Mouse (Mus musculus) T-helper 2 cell (primary cell): Measurements from ENCODE around the gene Rpl9-ps1.

Experiments used
- in situ Hi-C: fragments of 300-600 bp; cut with MboI, MseI; formaldehyde crosslinking; loops from one replicate; pipeline ENCODE4 v1.15.1; 2025; ENCODE audit warnings: high pct_unique_total_duplicates

Rpl9-ps1 gene

DNA sequence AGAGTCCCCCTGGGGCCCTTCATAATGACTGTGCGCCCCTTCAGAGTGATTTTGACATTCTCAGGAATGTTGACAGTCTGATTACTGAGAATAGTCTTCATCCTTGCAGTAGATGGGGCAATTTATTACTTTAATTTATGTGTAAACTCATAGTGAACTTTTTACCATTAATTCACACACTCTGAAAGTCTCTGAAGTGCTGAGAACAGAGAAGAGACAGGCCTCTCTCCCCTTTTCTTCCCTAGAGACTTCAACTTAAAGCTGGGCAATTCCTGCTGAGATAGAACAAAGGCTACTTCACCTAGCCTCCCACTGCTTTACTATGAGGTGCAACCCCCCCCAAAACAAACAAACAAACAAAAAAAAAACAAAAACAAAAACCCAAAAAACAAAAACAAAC is at the start of gene Rpl9-ps1:
Gene Rpl9-ps1, minus strand, starts transcription at position 101 of the 400 bp plus-strand sequence.
- in situ Hi-C loops = no loop called here

DNA sequence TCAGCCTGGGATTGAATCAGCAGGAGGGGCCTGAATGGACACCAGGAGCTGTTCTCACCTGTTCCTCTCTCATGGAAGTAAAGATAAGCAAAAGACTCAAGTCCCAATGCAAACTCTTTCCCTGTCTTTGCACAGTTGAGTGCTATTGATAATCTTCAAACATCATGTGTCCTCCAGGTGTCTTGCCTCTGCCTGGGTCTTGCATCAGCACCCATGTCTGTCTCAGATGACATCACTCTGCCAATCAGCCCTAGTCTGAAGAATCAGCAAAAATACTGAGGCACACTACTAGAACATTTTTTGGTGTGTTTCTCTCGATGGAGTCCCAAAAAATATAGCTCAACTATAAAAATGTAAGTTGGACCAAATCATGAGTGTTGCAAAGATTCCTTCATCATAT is 46.6 kb upstream of the Rpl9-ps1 start:
- in situ Hi-C loops = no loop called here

DNA sequence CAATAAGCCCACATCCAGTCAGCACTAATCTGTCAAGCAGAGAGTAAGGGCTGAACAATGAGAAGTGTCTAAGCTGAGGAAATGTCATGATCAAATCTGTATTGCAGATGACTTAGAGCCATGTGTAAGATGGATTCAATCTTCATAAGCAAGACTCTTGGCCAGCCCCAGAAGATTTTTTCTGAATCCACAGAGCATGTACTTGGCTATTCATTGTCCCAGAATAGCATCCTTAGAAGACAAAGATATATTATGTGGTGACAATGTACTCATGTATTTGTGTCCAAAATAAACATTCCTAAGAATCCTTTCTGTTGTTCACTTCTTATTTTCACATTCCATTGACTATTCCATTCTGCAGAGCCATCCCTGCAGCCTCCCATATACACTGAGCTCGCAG is 44.5 kb upstream of the Rpl9-ps1 start:
- in situ Hi-C loops = no loop called here

DNA sequence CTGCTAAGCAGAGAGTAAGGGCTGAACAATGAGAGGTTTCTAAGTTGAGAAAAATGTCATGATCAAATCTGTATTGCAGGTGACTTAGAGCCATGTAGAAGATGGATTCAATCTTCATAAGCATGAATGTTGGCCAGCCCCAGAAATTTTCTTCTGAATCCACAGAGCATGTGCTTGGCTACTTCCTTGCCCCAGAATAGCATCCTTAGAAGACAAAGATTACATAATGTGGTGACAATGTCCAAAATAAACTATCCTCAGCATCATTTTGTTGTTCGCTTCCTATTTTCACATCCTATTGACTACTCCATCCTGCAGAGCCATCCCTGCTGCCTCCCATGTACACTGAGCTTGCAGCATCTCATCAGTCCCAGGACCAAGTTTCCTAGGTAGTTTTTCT is 30.2 kb upstream of the Rpl9-ps1 start:
- in situ Hi-C loops = no loop called here

DNA sequence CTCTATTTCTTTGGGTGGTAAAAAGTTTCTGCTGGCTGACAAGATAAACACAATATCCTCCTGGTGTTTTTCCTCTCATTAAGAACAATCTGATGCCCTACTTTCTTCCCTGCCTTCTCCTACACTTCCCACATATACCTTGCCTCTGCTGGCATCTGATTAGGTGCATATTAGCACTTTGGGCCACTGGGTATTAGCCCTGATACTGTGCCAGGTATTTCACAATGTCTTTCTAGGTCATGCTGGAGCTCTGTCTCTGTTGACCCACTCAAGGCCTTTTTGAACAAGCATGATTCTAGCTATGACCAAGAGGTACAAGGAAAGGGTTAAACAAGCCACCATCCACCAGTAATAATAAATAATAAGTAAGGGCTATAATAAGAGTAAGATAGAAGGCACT is 26.3 kb upstream of the Rpl9-ps1 start:
- in situ Hi-C loops = no loop called here

DNA sequence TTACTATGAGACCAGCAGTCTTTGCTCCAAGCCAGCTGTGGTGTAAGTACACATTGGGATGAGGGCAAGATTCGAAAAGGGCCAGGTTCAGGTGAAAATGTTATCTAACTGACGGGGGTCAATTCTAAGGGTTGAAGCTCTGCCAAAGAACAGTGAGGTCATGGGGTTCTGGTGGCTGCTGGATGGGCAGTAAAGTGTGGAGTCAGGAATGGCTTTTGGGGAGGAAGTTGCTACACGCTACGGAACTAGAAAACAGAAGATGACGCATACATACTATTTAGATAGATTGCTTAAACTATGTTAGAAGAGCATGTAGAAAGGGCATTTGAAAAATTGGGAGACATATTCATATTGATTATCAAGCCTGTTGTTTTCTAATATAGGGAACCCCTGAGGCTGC is 18.1 kb upstream of the Rpl9-ps1 start:
- in situ Hi-C loops = no loop called here

DNA sequence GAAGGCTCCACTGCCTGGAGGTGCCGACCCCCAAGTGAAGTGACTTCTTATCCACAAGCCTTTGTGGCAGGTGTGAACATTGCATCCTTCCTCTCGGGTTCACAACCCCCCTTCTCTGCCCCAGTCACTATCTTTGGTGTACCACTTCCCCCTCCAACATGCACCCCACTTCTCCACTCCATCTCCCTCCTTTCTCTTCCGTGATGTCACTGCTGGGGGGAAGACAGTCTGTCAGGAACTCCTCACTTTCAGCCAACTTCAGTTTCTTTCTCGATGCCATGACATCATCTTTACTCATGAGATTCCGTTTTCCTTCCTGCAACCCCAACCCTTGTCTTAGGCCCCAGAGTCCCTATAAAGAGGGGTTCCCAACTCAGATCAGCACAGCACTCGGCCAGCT is 16.8 kb upstream of the Rpl9-ps1 start, which contains the start of gene Ccl4:
Gene Ccl4, plus strand, starts transcription at position 381 of the 400 bp plus-strand sequence.
- in situ Hi-C loops = no loop called here

DNA sequence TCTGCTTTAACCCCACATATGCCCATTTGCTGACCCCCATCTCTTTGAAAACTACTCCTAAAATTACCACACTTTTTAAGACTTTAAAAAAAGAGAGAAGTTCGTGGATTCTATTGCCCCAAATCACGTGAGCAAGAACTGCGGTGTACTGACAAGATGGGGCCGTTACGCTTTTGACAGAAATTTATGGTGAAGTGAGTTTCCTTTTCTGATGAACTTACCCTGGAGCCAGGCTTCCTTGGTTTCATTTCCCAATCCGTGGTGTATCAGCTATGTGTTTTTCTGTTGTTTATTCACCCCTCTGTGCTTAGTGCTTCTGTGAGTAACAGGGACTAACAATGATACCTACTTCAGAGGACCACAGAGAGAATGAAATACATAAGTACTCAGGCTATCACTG is 13.4 kb upstream of the Rpl9-ps1 start:
- in situ Hi-C loops = no loop called here

DNA sequence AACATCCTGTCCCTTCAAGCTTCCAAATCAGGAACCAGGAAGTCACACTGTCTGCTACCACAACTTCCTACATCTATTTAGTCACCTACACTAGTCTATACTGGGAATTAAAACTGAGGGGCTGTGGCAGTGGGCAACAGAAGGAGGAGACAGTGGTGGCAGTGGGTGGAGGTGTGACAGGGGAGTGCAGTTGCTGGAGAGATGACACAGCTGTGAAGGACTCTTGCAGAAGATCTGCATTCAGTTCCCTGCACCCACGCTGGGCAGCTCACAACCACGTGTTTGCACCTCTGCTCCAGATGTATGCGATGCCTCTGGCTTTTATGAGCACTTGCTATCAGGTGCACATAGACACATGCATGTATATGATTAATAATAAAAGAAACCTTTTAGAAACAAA is 12.1 kb upstream of the Rpl9-ps1 start:
- in situ Hi-C loops = no loop called here

DNA sequence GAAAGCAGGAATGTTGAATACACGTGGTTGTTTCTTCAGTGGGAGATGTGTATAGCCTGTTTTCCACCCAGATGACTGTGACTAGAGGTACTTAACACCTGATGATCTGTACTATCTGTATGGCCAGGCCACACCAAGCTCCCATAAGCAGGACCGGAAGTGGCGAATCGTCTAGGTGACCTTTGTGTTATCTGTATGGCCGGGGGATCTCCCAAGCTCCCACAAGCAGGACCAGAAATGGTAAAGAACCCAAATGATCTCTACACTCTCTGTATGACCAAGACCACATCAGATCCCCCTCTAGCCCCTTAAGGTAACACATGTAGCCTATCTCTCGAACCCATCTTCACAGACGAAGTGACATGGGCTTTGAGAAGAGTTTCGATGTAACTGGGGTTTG is 9.2 kb upstream of the Rpl9-ps1 start:
- in situ Hi-C loops = no loop called here

DNA sequence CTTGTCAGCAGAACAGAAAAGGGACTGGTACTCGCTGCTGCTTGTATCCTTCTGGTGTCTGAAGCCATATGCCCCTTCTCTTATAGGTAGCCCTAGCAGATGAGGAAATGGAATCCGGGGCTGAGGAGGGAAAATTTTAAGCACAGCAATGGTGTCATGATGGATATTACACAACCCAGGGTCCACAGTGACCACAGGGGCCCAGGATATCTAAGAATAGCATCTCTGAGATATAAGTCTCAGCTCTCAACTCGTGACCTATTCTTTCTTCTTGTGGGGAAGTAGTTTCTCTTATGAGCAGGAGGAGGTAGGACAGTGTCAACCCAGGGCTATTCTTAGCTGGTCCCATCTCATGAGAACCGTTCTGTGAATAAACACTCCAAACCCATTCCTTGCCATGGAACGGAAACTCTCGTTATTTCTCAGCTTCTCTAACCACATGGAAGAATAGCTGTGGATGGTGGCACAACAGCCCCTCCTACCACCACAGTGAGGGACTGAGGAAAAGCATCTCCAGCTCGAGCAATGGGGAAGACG is 4.0 kb upstream of the Rpl9-ps1 start, which contains the start of gene Ccl3:
Gene Ccl3, minus strand, starts transcription at position 51 of the 537 bp plus-strand sequence.
- in situ Hi-C loops = no loop called here

DNA sequence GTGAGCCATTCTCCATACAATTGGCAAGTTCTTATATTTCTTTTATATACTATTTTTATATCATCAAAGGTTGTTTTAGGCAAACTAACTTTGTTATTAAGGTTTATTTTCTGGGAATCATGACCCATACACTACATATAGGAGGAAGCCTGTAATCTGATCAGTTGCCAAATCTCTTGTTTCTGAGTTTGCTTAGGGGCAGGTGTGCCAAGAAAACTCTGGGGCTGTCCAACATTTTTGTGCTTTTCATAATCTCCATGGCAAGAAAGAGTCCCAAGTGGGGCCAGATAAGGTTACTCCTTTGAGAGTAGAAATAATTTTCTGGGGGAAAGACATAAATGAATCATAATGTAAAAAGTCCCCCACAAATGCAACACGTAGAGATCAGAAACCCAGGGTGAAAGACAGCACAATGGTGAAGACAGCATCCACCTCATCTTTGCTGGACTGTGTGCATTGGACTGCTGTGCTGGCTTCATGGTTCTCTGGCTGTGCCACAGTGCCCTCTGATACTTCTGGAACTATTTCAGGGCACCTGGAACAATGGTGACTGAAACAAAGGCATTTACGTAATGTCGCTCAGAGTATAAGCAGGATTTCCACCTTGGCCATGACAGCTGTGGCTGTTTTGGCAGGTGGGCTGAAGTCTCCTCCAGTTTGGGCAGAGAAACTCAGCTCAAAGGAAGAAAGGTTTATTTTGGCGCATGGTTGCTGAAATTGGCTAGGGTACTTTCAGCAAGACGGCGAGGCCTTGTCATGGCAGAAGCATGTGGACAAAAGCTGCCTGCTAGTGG is 1.1 kb upstream of the Rpl9-ps1 start:
- in situ Hi-C loops = no loop called here

DNA sequence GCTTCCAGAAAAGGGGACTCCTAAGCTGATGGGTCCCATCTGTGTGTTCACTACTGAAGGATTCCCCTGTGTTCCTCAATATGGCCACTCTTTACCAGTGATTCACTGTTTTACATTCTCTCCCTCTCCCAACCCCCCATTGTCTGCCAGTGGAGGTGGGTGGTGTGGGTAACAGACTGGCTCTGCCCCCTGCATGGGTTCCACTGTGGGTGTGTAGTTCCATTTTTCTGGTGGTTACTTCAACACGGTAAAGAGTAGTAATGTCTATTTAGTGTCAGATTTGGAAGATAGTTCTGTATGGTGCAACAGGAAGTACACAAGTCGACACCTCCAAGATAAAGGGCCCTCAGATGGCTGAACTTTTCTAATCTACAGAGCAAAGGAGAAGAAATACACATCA is 4.2 kb downstream of the Rpl9-ps1 start:
- in situ Hi-C loops = no loop called here

DNA sequence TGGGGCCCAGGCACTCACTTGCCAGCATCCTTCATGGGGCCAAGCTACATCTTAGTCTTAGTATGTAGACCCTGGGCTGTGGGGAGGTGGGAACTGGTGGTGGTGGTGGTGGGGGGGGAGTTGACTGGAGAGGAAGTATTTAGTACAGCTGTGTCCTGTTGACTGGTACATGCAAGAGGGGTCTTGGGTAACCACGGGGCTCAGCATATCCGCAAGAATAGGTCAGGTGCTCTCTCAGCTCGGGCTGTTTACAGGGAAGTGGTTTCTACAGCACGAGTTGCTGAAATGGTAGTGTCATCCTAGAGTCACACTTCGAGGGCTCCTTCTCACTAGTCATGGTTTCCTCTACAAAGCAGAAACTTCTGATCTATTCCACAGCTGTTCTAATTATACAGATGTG is 5.3 kb downstream of the Rpl9-ps1 start:
- in situ Hi-C loops = no loop called here

DNA sequence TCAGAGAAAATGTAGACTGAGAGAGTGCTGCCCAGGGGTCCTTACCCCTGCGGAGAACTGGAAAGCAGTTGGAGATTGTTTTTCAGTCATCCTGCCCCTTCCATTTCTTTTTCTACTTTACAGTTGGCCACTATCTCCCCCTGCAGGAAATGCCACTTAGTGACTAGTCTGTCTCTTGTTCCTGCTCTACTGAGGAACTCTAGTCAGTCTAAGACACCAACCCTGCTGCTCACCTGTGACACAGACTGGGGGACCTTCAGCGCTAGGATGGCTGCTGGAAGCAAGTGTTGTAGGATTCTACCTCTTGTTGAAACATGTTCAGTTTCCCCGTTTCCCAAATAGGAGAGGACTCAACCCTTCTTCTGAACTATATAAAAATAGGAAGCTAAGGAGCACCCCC is 5.9 kb downstream of the Rpl9-ps1 start:
- in situ Hi-C loops = no loop called here

DNA sequence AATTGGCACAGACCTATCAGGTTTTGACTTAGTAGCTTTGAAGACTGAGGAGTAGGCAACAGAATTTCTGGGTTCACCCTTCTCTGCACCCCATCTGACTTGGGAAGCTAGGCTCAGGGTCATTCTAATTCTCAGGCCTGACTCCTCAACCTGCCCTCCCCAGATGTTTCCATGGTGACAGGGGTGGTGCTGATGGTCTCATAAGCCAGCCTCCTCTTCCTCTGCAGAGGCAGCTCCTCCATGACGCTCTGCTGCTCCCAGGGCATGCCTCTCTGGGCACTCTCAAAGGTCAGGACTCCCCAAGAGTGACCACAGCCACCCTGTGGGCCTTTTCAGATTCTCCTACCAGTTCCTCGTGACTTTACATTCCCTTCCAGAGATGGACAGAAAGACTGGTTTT is 6.5 kb downstream of the Rpl9-ps1 start:
- in situ Hi-C loops = no loop called here

DNA sequence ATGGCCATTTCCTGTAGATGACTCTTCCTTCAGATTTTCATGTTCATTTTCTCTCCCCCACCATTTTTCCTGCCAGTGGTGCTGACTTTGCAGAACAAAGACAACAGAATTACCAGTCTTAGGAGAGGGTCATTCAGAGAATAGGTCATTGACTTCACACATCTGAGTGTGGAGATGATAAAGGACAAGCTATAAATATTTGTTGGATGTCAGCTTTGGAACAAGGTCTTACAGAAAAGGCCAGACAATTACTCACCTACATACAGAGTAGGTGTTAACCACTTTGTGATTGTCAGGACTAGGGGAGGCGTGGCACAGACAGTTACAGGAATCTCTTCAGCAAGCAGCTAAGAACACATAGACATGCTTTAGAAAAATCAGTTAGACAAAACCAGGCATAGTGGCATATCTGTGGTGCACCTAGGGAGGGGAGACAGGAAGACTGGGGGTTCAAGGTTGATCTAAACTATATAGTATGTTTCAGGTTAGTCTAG is 8.6 kb downstream of the Rpl9-ps1 start:
- in situ Hi-C loops = no loop called here

DNA sequence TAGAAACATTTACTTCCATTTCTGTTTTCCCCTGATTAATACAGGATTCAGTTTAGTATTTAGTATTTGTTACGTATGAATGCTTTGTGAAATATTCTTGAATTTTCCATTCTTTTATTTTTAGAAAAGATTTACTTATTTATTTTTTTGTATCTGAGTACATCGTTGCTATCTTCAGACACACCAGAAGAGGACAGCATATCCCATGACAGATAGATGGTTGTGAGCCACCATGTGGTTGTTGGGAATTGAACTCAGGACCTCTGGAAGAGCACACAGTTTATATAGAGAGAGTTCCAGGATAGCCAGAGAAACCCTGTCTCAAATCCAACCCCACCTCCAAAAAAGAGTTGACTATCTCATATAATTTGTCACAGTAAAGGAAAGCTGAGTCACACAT is 10.5 kb downstream of the Rpl9-ps1 start:
- in situ Hi-C loops = no loop called here

DNA sequence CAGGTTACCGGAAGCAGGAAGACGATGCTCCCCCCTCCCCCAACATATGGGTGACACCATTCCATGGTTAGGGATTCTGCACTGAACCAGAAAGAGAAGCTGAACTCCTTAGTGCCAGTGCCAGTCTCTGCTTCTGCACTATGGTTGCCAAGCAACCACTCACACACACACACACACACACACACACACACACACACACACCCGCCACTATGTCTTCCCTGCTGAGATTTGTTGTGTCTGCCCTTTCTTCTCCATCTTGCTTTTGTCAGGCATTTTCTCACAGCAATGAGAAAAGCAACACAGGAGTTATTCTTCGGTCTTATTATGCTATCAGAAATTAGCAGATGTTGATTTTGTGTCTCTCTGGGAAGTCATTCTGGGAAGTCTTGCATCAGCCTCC is 11.0 kb downstream of the Rpl9-ps1 start:
- in situ Hi-C loops = no loop called here

DNA sequence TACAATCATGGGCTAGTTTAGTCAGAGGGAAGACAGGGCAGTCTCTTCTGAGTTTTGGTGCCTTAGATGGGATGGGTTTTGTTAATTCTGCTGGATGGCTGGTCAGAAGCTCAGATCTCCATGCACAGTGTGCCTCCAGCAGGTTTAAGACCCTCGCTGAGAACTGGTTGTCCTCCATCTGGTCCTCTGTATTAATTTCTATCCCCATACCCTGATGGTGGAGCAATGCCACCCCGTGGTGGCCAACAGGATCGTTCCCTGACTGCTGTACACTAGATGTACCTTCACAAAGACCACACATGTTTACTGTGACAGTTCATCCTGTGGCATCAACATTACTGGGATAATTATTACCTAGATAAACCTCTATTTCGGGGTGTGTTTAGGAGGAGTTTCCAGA is 12.7 kb downstream of the Rpl9-ps1 start:
- in situ Hi-C loops = no loop called here

DNA sequence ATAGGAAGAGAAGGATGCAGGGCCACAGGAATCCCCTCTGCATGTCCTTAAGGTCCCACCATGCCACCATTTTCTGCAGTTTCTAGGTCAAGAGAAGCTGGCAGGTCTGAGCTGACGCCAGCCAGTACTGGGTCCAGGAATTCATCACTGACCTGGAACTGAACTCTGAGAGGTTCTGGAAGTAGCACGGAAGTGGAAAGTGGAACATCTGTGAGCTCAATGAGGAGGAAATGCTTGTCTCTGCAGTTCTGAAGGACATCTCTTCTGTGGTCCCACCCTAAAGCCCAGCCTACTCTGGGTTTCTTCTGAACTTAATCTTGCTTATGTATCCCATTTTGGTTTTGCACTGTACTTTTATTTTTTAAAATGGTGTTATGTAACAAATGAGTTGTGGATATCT is 14.4 kb downstream of the Rpl9-ps1 start:
- in situ Hi-C loops = no loop called here

DNA sequence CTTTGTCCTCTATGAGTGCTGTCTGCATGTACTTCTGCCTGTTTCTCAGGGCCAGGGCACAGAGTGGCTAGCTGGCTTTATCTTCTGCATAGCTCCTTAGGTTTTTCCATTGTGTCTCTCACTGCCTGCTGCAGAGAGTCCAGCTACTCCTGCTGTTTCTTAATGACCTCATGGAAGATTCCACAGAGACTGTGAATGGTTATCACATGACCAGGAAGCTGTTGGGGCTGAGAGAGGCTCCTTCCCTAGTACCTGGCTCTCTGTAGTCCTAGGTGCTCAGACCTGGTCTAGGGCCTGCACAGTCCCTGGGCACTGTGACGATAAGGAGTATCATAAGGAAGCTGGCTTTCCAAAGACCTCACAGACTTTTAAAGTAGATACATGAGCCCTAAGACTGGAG is 14.8 kb downstream of the Rpl9-ps1 start:
- in situ Hi-C loops = no loop called here

DNA sequence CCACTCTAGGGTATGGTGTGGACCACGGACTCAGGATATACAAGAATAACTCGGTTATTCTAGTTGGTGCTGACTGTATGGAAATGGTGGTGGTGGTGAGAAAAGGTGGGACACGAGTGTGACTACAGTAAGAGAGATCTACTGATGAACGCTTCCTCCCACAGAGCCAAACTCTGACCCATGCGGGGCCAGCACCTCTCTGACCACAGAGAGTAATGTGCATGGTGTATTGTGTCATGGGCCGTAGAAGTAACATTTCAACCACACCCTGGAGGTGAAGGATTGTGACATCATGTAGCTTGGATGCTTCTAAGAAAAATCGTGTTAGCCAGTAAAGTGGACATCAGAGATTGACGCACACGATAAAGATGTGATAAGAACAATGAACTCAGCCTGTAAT is 16.6 kb downstream of the Rpl9-ps1 start:
- in situ Hi-C loops = no loop called here
